Mouse (Mus musculus) lung, postnatal 0 days (tissue): ENCODE data around the gene Yars. TPM values are rescaled to one million over a fixed set of nuclear protein-coding genes. Genes with fewer than 3 reads are reported as not detected.

Experiments used
- ATAC-seq: fragments of 200-750 bp; cut with Nextera tagmentation; 2 replicates; pipeline ENCODE4 v1.8.0; 2017; ENCODE audit warnings: moderate library complexity
- DNase-seq: peaks from one replicate; pipeline ENCODE4 v3.0.0-alpha.2; 2016; ENCODE audit warnings: low spot score
- H3K27ac ChIP-seq: fragments of 300-500 bp; sonication (generic); 2 replicates; pipeline ENCODE4 v1.5.1; 2014; ENCODE audit warnings: antibody characterized with exemption, mild to moderate bottlenecking, low read length, mixed read lengths
- H3K27me3 ChIP-seq: fragments of 300-500 bp; sonication (generic); replicated peaks from 2 replicates; pipeline ENCODE4 v1.6.1; 2014; ENCODE audit warnings: low read length, mixed read lengths; ENCODE audit not compliant: insufficient read depth
- H3K36me3 ChIP-seq: fragments of 300-500 bp; sonication (generic); 2 replicates; pipeline ENCODE4 v1.6.1; 2014; ENCODE audit warnings: low read length, mixed read lengths; ENCODE audit not compliant: insufficient read depth
- H3K4me1 ChIP-seq: fragments of 300-500 bp; sonication (generic); 2 replicates; pipeline ENCODE4 v1.6.1; 2014; ENCODE audit warnings: antibody characterized with exemption, low read depth, low read length, mixed read lengths; ENCODE audit not compliant: insufficient read depth
- H3K4me2 ChIP-seq: fragments of 300-500 bp; sonication (generic); replicated peaks from 2 replicates; pipeline ENCODE4 v1.6.1; 2014; ENCODE audit warnings: low read depth, mild to moderate bottlenecking, low read length, moderate library complexity, mixed read lengths
- H3K4me3 ChIP-seq: fragments of 300-500 bp; sonication (generic); 2 replicates; pipeline ENCODE4 v1.5.1; 2014; ENCODE audit warnings: low read depth, low read length
- H3K9ac ChIP-seq: fragments of 300-500 bp; sonication (generic); replicated peaks from 2 replicates; pipeline ENCODE4 v1.6.1; 2014; ENCODE audit warnings: low read depth, mild to moderate bottlenecking
- H3K9me3 ChIP-seq: fragments of 300-500 bp; sonication (generic); 2 replicates; pipeline ENCODE4 v1.6.1; 2016; ENCODE audit warnings: low read length, mixed read lengths
- CTCF ChIP-seq: IDR thresholded peaks from 2 replicates; pipeline ENCODE4 v1.5.1; 2016; ENCODE audit warnings: antibody characterized with exemption, mild to moderate bottlenecking
- EP300 ChIP-seq: IDR thresholded peaks from 2 replicates; pipeline ENCODE4 v1.6.1; 2016; ENCODE audit warnings: antibody characterized with exemption, mild to moderate bottlenecking, control low read depth
- WGBS: fragments of 180-500 bp; shearing (Covaris S2); extraction: QIAGEN DNeasy Blood & Tissue Kit; methylation state at CpG from one replicate; pipeline ENCODE4 v1.1.7; 2014; 5-methylcytosine and 5-hydroxymethylcytosine counted together
- polyA plus RNA-seq: library from polyadenylated mRNA; unstranded; fragments of >200 nt; fragmentation: Nextera tagmentation; extraction: Ambion mirVana; gene quantifications from 2 replicates; pipeline ENCODE4 v1.2.1, GENCODE M21; 2015

Yars gene
- polyA plus RNA-seq, 1 experiment from 2014 or later, result 26.4 TPM

- Histone ChIP-seq H3K27me3 (no peaks in the 10 kb centered on the region), H3K4me2 (no peak overlapping the region), H3K4me1 (no peaks in the 10 kb centered on the region), H3K27ac (no peak overlapping the region), H3K9ac (no peak overlapping the region), H3K36me3 (peaks cover 39% of the 10 kb centered on the region), H3K9me3 (no peaks in the 10 kb centered on the region), H3K4me3 (no peak overlapping the region)
- TF ChIP-seq CTCF (no peak), EP300 (no peak)
- DNase-seq (no peak), ATAC-seq (no peak)
- WGBS, result 86% methylated on average over 10 of the region's 10 CpGs
These were observed 29.6 kb downstream of the Yars start for GRCm38 (mm10) chr4:129219198-129219597.

DNA sequence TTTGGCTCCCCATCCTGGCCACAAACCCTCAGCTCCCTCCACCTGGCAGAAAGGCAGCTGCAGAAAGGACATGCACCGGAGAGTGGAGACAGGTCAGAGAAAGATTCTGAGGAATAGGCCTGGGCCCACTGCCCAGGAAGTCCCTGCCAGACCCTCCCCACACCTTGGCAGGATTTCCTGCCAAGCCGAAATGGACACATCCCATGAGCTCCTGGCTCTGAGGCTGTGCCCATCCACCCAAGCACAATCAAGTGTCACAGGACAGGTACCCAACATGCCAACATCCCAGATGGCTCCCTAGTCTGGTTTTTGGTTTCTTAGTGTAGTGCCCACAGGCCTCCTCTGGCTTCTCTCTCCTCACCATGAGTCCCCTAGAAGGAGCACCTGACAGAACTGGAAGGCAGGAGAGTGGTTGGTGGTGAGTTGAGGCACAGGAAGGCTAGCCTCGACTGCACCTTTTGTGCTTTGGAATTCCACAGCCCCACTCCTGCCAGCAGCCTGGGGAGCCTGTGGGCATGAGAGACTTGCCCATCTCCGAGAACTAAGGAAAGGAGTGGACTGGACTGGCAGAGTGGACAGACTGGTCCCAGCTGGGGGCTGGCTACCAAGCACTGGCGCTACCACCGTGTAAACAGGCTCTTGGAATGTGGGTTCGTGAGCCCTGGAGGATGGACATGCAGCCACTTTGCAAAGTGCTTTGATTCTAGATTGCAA is 31.0 kb downstream of the Yars start:
- H3K27me3 ChIP-seq, result no peaks in the 10 kb centered on the region
- H3K4me3 ChIP-seq, result no peak overlapping the region
- H3K9me3 ChIP-seq, result no peaks in the 10 kb centered on the region
- ATAC-seq (no peak), DNase-seq (no peak)
- peaks cover 33% of the 10 kb centered on the region for H3K36me3 ChIP-seq
- no peak overlapping the region for H3K4me2 ChIP-seq
- no peak for TF ChIP-seq EP300
- TF ChIP-seq CTCF, result no peak
- 48% methylated on average over 7 of the region's 7 CpGs for WGBS
- no peak overlapping the region for H3K27ac ChIP-seq
- no peak overlapping the region for H3K9ac ChIP-seq
- H3K4me1 ChIP-seq, result no peaks in the 10 kb centered on the region

GRCm38 (mm10) chr4:129221097-129222010 is 31.8 kb downstream of the Yars start:
- ATAC-seq (no peak), DNase-seq (no peak)
- Histone ChIP-seq H3K27ac (no peak overlapping the region), H3K9ac (no peak overlapping the region), H3K36me3 (peaks cover 26% of the 10 kb centered on the region), H3K4me3 (no peak overlapping the region), H3K27me3 (no peaks in the 10 kb centered on the region), H3K9me3 (no peaks in the 10 kb centered on the region), H3K4me2 (no peak overlapping the region), H3K4me1 (no peaks in the 10 kb centered on the region)
- TF ChIP-seq CTCF (no peak), EP300 (no peak)
- 72% methylated on average over 23 of the region's 23 CpGs for WGBS

GRCm38 (mm10) chr4:129222019-129222925 is 32.7 kb downstream of the Yars start:
- no peak for ATAC-seq
- Histone ChIP-seq H3K36me3 (peaks cover 18% of the 10 kb centered on the region; the same call in 1 of the 2 replicates), H3K9ac (no peak overlapping the region), H3K4me2 (no peak overlapping the region), H3K27ac (no peak overlapping the region), H3K9me3 (no peaks in the 10 kb centered on the region), H3K4me3 (no peak overlapping the region), H3K4me1 (no peaks in the 10 kb centered on the region), H3K27me3 (no peaks in the 10 kb centered on the region)
- TF ChIP-seq EP300 (no peak), CTCF (no peak)
- DNase-seq, result no peak
- WGBS, result 77% methylated on average over 31 of the region's 31 CpGs

DNA sequence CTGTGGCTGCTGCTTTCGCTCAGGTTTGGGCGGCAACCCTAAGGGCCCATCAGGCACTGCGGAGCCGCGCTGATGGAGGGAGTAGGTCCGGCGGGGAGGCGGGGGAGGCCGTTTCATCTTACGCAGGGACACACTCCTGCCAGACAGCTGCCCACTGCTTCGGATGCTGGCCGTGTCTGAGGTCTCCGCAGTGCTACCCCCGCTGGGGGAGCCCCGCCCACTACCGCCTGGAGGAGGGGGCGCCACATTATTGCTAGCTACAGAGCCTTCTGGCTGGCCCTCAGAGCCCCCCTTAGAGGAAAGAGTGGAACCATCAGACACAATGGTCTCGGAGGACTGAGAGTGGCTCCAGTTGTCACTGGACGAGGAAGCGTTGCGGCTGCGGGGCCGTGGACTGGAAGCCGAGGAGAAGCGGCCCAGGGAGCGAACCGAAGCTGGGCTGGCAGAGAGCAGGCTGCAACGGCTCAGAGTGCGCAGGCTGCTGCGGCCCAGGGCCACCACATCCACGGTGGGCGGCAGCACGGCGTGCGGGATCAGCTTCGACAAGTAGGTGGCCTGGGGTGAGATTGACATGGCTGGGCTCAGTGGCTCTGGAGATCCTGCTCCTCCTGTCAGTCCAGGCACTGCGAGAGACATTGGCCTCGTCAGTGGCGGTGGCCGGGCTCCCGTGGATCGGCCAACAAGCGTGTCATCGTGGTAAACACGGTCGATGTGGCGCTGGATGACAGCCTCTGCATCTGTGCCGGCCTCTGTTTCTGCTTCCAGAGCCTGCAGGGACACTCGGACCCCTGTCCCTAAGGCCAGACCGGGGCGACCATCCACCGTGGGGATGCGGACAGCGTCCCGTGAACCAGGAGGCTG is 34.1 kb downstream of the Yars start:
- Histone ChIP-seq H3K4me2 (peak overlapping the region; percentile 48), H3K4me1 (peaks cover 5% of the 10 kb centered on the region; the same call in 1 of the 2 replicates), H3K9me3 (no peaks in the 10 kb centered on the region), H3K9ac (no peak overlapping the region), H3K4me3 (0 out of 2 replicates have a peak overlapping the region, but pooled peaks have one; percentile 8), H3K27ac (no peak overlapping the region), H3K36me3 (peaks cover 9% of the 10 kb centered on the region; the same call in 1 of the 2 replicates), H3K27me3 (no peaks in the 10 kb centered on the region)
- TF ChIP-seq EP300 (no peak), CTCF (no peak; the same call in 1 of the 2 replicates)
- WGBS, result 57% methylated on average over 53 of the region's 55 CpGs
- ATAC-seq, result 0 out of 2 replicates have a peak, but pooled peaks have one; percentile 1
- no peak for DNase-seq
